Comparison of ENCODE assay signal across 8 mouse cellular contexts in genomic region chr11:20112006-20112740, GRCm38 (mm10). TPM values are rescaled to one million over a fixed set of nuclear protein-coding genes. Genes with fewer than 3 reads are reported as not detected.
DNase-seq lines count a peak whose midpoint lies in the region; ATAC-seq lines count a peak whose summit lies in the region.

No protein-coding gene starts in this region.

- peak; percentile 93 for DNase-seq in ZHBTc4 (ENCODE audit: low read depth, low spot score)
- peak; percentile 65 to 69 for DNase-seq in cerebellum, postnatal 36 days
- DNase-seq in gastrocnemius, adult 18-20 months (ENCODE audit: low spot score) = peak; percentile 69
- peak; percentile 64 for DNase-seq in left cerebral cortex, adult 11 months (ENCODE audit: low spot score)
- peak; percentile 91 for DNase-seq in lung, postnatal 36 days
- DNase-seq in retina, postnatal 7 days (ENCODE audit: low read depth, low spot score) = peak; percentile 25
- DNase-seq in urinary bladder, adult 2 months (ENCODE audit: low spot score) = peak; percentile 70

- H3K4me3 ChIP-seq in hindbrain, embryonic 15.5 days = peak overlapping the region; percentile 85

- H3K27me3 ChIP-seq in hindbrain, embryonic 15.5 days = no peaks in the 10 kb centered on the region

- H3K9me3 ChIP-seq in hindbrain, embryonic 15.5 days = no peaks in the 10 kb centered on the region

- under 1% methylated on average over 46 of the region's 50 CpGs for WGBS in hindbrain, embryonic 15.5 days

- H3K4me1 ChIP-seq in hindbrain, embryonic 15.5 days (replicated peaks) = peaks cover 22% of the 10 kb centered on the region

- ATAC-seq in hindbrain, embryonic 15.5 days (ENCODE audit: low FRiP score, low read depth) = peak; percentile 86

- peak overlapping the region; percentile 59 for H3K4me2 ChIP-seq in hindbrain, embryonic 15.5 days

- H3K9ac ChIP-seq in hindbrain, embryonic 15.5 days = peak overlapping the region; percentile 69

- H3K27ac ChIP-seq in hindbrain, embryonic 15.5 days (replicated peaks) = peak overlapping the region; percentile 88

- H3K36me3 ChIP-seq in hindbrain, embryonic 15.5 days = no peaks in the 10 kb centered on the region

RNA-seq across cellular contexts. Expression of gene Actr2, which starts 0.5 kb away (rescaled TPM):
- 10 to 100 TPM; 35.5 to 39.8 TPM for total RNA-seq in gastrocnemius, adult 18-20 months (2021)
- polyA plus RNA-seq in hindbrain, embryonic 15.5 days (2015; fragmentation: Nextera tagmentation; extraction: Ambion mirVana) = 151 and 156 TPM in 2 replicates
- polyA plus RNA-seq in urinary bladder, adult 2 months (2012; rRNA removed) = 93.5 and 95.0 TPM in 2 replicates

Comparison
In these comparisons a context has a peak if more than half of its experiments do, and no peak if none do; other contexts are left out.
1. Peak in every context shown above with its lines: DNase-seq, ATAC-seq, H3K4me3 ChIP-seq and H3K27ac ChIP-seq.
2. DNase-seq: peak in every context shown above with its lines; median percentile 93 in ZHBTc4; 91 in lung, postnatal 36 days; 70 in urinary bladder, adult 2 months; 69 in gastrocnemius, adult 18-20 months; 67 in cerebellum, postnatal 36 days; 64 in left cerebral cortex, adult 11 months; 25 in retina, postnatal 7 days.